Mouse (Mus musculus): ENCODE results near the gene Zmpste24.

DNA sequence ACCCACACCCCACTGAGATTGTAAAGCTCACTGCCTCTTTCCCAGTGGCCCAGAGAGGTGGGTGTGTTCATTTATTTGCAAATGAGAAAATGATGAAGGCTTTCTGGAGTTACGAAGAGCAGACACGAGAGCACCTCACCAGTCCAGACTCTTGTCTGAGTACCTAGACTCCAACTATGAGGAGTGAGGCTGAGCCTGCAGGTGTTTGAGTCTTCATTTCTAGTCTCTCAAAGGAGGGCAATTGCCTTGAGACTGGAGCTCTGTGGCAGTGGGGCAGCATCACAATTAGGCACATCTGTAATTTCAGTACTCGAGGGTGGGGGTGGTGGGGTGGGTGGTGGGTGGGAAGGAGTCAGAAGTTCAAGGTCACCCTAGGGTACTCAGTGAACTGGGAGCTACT lies 55.1 kb downstream of the Zmpste24 start:
- no peak for TF ChIP-seq CTCF (IDR thresholded peaks at IDR 0.05; ENCODE audit: control insufficient read depth, insufficient read depth, low read length)
- no peak for TF ChIP-seq POLR2A (IDR thresholded peaks at IDR 0.05; ENCODE audit: borderline replicate concordance, control insufficient read depth, low read depth, low read length)

Measured in bone marrow, adult 2 months (tissue).